Mouse (Mus musculus) cerebellum, adult 2 months (tissue): ENCODE results near the gene Cops8.

ENCODE experiments used
- CTCF ChIP-seq: fragments of 200-500 bp; IDR thresholded peaks from 2 replicates; pipeline ENCODE4 v1.5.1; 2011; ENCODE audit warnings: low read depth, mild to moderate bottlenecking, control low read depth, low read length, moderate library complexity, borderline replicate concordance; ENCODE audit not compliant: insufficient read depth
- POLR2A ChIP-seq: fragments of 200-500 bp; IDR thresholded peaks from 2 replicates; pipeline ENCODE4 v1.6.1; 2011; ENCODE audit warnings: low read length, control low read depth, borderline replicate concordance; ENCODE audit not compliant: insufficient read depth

- no peak for TF ChIP-seq CTCF
- no peak for TF ChIP-seq POLR2A
These were observed 743 bp downstream of the Cops8 start for GRCm38 (mm10) chr1:90603561-90603887.
